8 mouse cellular contexts compared by ENCODE assay signal in genomic region chr10:68192824-68193255, GRCm38 (mm10).
DNase-seq lines count a peak whose midpoint lies in the region; ATAC-seq and TF ChIP-seq lines count a peak whose summit lies in the region.

No protein-coding gene starts in this region.

- no peak overlapping the region for H3K4me2 ChIP-seq in liver, postnatal 0 days (ENCODE audit: low read depth, low read length)
- no peak overlapping the region for H3K4me2 ChIP-seq in liver, embryonic 11.5 days
- peak overlapping the region; percentile 14; the same call in 1 of the 2 replicates for H3K4me2 ChIP-seq in stomach, postnatal 0 days (replicated peaks; ENCODE audit: low read depth)

- H3K9ac ChIP-seq in liver, postnatal 0 days (replicated peaks) = no peak overlapping the region
- no peak overlapping the region for H3K9ac ChIP-seq in liver, embryonic 11.5 days (ENCODE audit: low read depth, low read length)
- H3K9ac ChIP-seq in stomach, postnatal 0 days (ENCODE audit: low read length) = no peak overlapping the region

- no peak for DNase-seq in liver, postnatal 0 days
- DNase-seq in liver, embryonic 11.5 days (ENCODE audit: low spot score) = no peak
- no peak for DNase-seq in heart, embryonic 10.5 days (ENCODE audit: low spot score)
- no peak for DNase-seq in limb, embryonic 10.5 days (ENCODE audit: low spot score)
- no peak for DNase-seq in stomach, postnatal 0 days (ENCODE audit: low spot score)
- DNase-seq in left cerebral cortex, postnatal 36 days (ENCODE audit: low spot score in 2 of 2) = no peak
- no peak for DNase-seq in right cerebral cortex, adult 2 months (ENCODE audit: low spot score in 2 of 2)

- H3K4me1 ChIP-seq in liver, postnatal 0 days (ENCODE audit: insufficient read depth) = no peaks in the 10 kb centered on the region; the same call in 1 of the 2 replicates
- no peaks in the 10 kb centered on the region for H3K4me1 ChIP-seq in liver, embryonic 11.5 days (replicated peaks; ENCODE audit: control insufficient read depth, insufficient read depth, low read length)
- peaks cover 2% of the 10 kb centered on the region; the same call in 1 of the 2 replicates for H3K4me1 ChIP-seq in brown adipose tissue, adult 24 weeks (ENCODE audit: control insufficient read depth, insufficient read depth, insufficient read length, low read length)
- peaks cover 17% of the 10 kb centered on the region for H3K4me1 ChIP-seq in heart, embryonic 10.5 days
- H3K4me1 ChIP-seq in limb, embryonic 10.5 days = peaks cover 50% of the 10 kb centered on the region
- 0 out of 2 replicates have a peak, but pooled peaks cover 2% of the 10 kb centered on the region for H3K4me1 ChIP-seq in stomach, postnatal 0 days (replicated peaks; ENCODE audit: control insufficient read depth, insufficient read depth)

- peak overlapping the region; percentile 24 for H3K27ac ChIP-seq in liver, postnatal 0 days (ENCODE audit: low read depth)
- H3K27ac ChIP-seq in liver, embryonic 11.5 days (ENCODE audit: low read depth, low read length) = no peak overlapping the region
- H3K27ac ChIP-seq in brown adipose tissue, adult 24 weeks (replicated peaks; ENCODE audit: low read depth, low read length) = peak overlapping the region; percentile 83
- peak overlapping the region; percentile 75 for H3K27ac ChIP-seq in heart, embryonic 10.5 days
- peak overlapping the region; percentile 48 for H3K27ac ChIP-seq in limb, embryonic 10.5 days
- peak overlapping the region; percentile 74 for H3K27ac ChIP-seq in stomach, postnatal 0 days (replicated peaks)

- H3K4me3 ChIP-seq in liver, postnatal 0 days (ENCODE audit: low read depth, low read length) = no peak overlapping the region
- H3K4me3 ChIP-seq in liver, embryonic 11.5 days (ENCODE audit: low read depth, low read length) = no peak overlapping the region
- H3K4me3 ChIP-seq in brown adipose tissue, adult 24 weeks (ENCODE audit: insufficient read depth, low read depth, low read length) = no peak overlapping the region; the same call in 1 of the 2 replicates
- no peak overlapping the region for H3K4me3 ChIP-seq in heart, embryonic 10.5 days
- no peak overlapping the region for H3K4me3 ChIP-seq in limb, embryonic 10.5 days
- H3K4me3 ChIP-seq in stomach, postnatal 0 days (ENCODE audit: low read depth, low read length) = no peak overlapping the region

- intact Hi-C loops in left cerebral cortex, postnatal 36 days (cut with DNase I) = no loop called here

- 36% methylated on average over 3 of the region's 3 CpGs for WGBS in liver, postnatal 0 days (ENCODE audit: insufficient replicate concordance)
- WGBS in liver, embryonic 11.5 days = 52% methylated on average over 3 of the region's 3 CpGs
- WGBS in heart, embryonic 10.5 days = 29% methylated on average over 3 of the region's 3 CpGs
- WGBS in limb, embryonic 10.5 days = 52% methylated on average over 3 of the region's 3 CpGs
- whole genome bisulfite sequencing in stomach, postnatal 0 days = 20% methylated on average over 3 of the region's 3 CpGs

- 0 out of 2 replicates have a peak, but pooled peaks cover 5% of the 10 kb centered on the region for H3K36me3 ChIP-seq in liver, postnatal 0 days (replicated peaks; ENCODE audit: insufficient read depth, low read length)
- no peaks in the 10 kb centered on the region for H3K36me3 ChIP-seq in liver, embryonic 11.5 days (ENCODE audit: control insufficient read depth, insufficient read depth, low read length)
- H3K36me3 ChIP-seq in heart, embryonic 10.5 days = no peaks in the 10 kb centered on the region
- peaks cover under 1% of the 10 kb centered on the region; the same call in 1 of the 2 replicates for H3K36me3 ChIP-seq in limb, embryonic 10.5 days
- H3K36me3 ChIP-seq in stomach, postnatal 0 days (ENCODE audit: control insufficient read depth, insufficient read depth, low read length) = no peaks in the 10 kb centered on the region

- no peaks in the 10 kb centered on the region for H3K27me3 ChIP-seq in liver, postnatal 0 days (ENCODE audit: insufficient read depth, low read length)
- H3K27me3 ChIP-seq in liver, embryonic 11.5 days (replicated peaks; ENCODE audit: control insufficient read depth, insufficient read depth, low read length) = no peaks in the 10 kb centered on the region
- no peaks in the 10 kb centered on the region for H3K27me3 ChIP-seq in heart, embryonic 10.5 days (ENCODE audit: insufficient read depth, poor library complexity, severe bottlenecking)
- no peaks in the 10 kb centered on the region for H3K27me3 ChIP-seq in limb, embryonic 10.5 days (ENCODE audit: low read depth, poor library complexity, severe bottlenecking)
- no peaks in the 10 kb centered on the region for H3K27me3 ChIP-seq in stomach, postnatal 0 days (ENCODE audit: control insufficient read depth, insufficient read depth, low read length)

- H3K9me3 ChIP-seq in liver, postnatal 0 days (ENCODE audit: low read length) = no peaks in the 10 kb centered on the region
- H3K9me3 ChIP-seq in liver, embryonic 11.5 days (ENCODE audit: control insufficient read depth, low read length) = no peaks in the 10 kb centered on the region
- no peaks in the 10 kb centered on the region for H3K9me3 ChIP-seq in heart, embryonic 10.5 days
- H3K9me3 ChIP-seq in limb, embryonic 10.5 days (replicated peaks) = no peaks in the 10 kb centered on the region
- H3K9me3 ChIP-seq in stomach, postnatal 0 days (ENCODE audit: control insufficient read depth, low read length) = no peaks in the 10 kb centered on the region

- TF ChIP-seq EP300 in liver, postnatal 0 days (IDR thresholded peaks at IDR 0.05; ENCODE audit: low read depth) = 0 out of 2 replicates have a peak, but pooled peaks have one; percentile 11
- no peak for TF ChIP-seq EP300 in stomach, postnatal 0 days (optimal IDR thresholded peaks at IDR 0.05)

- no peak for TF ChIP-seq CTCF in liver, postnatal 0 days (IDR thresholded peaks at IDR 0.05; ENCODE audit: low read depth)
- TF ChIP-seq CTCF in stomach, postnatal 0 days (IDR thresholded peaks at IDR 0.05; ENCODE audit: low read depth) = no peak

- ATAC-seq in liver, postnatal 0 days = no peak
- ATAC-seq in liver, embryonic 11.5 days (replicated peaks; ENCODE audit: low FRiP score) = no peak
- ATAC-seq in stomach, postnatal 0 days (ENCODE audit: low FRiP score, low TSS enrichment) = no peak; the same call in 1 of the 2 replicates
